Mouse (Mus musculus) lung, adult 18-20 months (tissue): ENCODE results near the gene Vmn2r22.
"Not testable (repeated sequence)": the region's sequence is repeated elsewhere in the genome, so short reads cannot be mapped to it uniquely, and the experiment has no call there.

Source experiments
- DNase-seq, 2 experiments: peaks; one replicate each; pipeline ENCODE4 v3.0.0; 2022; ENCODE audit warnings: mixed read lengths in 2 of 2

The Vmn2r22 gene

DNA sequence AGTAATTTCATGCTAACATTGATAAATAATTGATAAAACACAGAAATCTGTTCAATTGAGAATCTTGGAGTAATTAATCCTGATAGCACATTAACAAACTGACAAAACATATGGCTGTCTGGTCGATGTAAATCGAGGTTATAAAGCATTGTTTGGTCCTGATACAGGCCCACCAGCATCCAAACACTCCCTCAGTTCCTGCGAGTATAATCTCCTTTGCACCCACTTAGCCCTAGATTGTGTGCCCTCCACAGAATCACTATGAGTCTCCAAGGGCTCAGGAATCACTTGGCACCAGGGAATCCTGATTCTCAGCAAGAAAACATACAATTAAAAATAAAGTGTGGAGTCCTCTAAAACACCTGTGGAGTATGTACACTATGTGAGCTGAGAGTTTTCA is at the start of gene Vmn2r22:
Gene Vmn2r22, minus strand, starts transcription at position 101 of the 400 bp plus-strand sequence.
- DNase-seq, result not testable (repeated sequence)

DNA sequence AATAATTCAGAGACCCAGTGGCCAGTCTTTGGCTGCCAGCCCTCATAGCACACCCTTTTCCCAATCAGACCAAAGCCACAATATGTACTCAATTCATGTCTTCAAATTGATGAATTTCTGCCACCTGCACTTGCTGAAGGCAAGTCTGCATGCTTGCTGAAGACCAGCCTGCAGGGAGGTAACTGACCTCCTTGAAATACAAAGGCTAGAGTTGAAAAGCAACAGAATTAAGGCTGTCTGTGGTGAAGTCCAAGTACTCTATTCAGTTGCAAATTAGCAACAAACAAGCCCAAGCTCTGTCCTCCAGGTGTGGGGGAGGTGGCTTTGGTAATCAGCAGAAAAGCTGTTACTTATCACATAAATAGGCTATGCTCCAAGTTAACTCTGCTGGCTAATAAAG is 46.7 kb upstream of the Vmn2r22 start:
- no peak for DNase-seq

DNA sequence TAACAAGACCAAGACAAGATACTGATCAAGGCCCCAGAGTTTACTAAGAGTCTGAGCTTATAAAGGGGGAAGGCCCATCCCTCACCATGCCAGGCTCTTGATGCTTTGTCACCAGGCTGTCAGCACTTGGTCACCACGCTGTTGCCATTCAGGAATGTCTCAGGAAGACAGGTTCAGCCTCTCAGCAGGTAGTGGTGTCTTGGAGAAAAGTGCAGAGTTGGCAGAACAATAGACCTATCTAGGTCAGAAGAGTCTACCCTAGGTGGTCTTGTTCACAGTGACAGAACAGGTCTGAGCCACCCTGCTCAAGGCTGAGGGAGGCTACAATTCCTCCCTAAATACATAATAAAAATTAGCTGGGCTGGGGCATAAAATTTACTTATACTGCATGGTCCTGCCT is 46.1 kb upstream of the Vmn2r22 start:
- DNase-seq, result not testable (repeated sequence)

DNA sequence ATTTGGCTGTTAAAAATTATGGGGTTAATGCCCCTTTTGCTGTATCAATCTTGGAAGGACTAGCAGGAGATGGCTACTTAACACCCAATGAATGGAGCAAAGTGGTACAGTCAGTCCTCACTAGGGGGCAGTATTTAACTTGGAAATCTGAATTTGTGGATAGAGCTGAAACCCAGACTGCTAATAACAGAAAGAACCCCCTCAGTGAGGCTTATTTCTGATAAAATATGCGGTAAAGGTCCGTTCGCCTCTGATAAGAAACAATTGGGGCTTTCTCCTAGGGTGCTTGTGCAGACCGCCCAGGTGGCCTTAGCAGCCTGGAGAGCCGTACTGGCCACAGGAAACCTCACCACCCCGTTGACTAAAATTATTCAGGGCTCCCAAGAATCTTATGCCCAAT is 6.5 kb upstream of the Vmn2r22 start:
- DNase-seq, result no peak

DNA sequence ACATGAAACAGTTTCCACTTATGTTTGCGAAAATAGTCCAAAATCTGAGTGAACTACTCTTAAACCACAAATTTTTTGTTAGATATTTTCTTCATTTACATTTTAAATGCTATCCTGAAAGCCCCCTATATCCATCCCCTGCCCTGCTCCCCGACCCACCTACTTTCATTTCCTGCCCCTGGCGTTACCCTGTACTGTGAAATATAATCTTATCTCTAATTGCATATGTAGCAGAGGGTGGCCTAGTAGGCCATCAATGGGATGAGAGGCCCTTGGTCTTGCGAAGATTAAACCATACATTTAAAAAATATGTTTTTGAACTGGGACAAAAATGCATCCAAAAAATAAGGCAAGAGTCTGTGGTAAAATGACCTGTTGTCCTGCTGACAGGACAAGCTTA is 11.1 kb downstream of the Vmn2r22 start:
- not testable (repeated sequence) for DNase-seq

DNA sequence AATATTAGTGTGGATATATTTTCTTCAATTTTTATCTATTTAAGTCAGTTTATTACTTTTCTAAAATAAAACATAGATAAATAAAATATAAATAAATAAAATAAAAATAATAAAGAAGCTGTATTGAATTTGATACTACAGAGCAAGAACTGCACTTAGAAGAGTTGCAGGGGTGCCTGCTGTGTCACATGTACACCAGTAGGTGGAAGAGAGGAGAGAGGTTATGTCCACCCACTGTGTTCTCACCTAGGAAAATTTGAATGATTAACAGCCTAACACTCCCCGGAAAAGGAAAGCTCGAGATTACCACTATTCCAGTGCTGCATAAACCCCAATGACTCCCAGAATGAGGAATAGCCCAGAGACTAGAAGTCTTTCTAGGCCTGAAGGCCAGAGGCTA is 26.7 kb downstream of the Vmn2r22 start:
- not testable (repeated sequence) for DNase-seq

DNA sequence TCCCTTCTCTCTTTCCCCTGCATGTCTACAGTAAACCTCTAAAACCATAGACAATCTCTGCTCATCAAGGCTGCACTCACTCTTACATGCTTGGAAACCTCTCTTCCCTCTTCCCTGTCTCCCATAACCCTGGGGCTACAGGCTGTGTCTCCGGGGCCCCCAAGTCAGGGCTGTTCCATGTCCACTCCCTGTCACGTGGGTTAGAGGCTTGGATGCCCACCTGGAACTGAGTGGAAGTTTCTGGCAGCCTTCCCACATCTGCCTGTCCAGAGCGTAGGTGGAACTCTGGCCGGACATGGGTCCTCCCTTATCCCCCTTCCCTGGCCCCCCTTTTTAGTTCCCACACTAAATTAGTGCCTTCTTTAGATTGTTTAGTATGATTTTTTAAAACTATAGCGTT is 62.2 kb downstream of the Vmn2r22 start:
- not testable (repeated sequence) for DNase-seq

DNA sequence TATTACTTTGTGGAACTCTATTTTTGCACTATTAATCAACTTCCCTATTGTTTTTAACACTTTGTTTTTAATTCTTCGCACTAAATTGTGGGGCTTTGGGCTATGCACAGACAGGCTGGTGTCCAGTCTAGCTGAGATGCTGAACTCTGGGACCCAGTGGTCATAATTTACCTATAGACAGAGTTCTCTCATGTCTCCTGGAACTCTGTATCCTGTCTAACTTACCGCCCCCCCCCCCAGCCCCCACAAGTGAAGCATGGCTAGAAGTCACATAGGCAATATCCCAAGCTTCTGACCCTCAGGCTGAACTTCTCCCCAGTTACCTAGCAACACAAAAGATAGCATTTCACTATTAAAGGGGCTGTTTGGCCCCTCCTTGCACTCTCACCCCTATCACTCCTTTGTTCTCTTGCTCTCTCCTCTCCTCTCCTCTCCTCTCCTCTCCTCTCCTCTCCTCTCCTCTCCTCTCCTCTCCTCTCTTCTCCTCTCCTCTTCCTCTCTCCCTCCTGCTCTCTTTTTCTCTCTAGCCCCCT is 62.7 kb downstream of the Vmn2r22 start:
- DNase-seq, result not testable (repeated sequence)

DNA sequence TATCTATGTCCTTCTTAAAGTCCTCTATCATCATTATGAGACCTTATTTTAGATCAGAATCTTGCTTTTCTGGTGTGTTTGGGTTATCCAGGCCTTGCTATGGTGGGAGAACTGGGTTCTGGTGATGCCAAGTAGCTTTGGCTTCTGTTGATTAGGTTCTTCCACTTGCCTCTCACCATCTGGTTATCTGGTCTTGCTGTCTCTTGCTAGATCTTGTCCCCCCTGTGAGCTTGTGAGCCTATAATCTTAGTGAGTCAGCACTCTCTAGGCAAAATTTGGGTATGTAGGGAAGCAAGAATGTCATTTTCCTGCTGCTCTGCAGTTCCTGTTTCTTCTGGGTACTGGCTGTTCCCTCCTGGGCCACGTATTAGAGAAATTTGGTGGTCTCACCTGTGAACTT is 66.5 kb downstream of the Vmn2r22 start:
- DNase-seq, result not testable (repeated sequence)

DNA sequence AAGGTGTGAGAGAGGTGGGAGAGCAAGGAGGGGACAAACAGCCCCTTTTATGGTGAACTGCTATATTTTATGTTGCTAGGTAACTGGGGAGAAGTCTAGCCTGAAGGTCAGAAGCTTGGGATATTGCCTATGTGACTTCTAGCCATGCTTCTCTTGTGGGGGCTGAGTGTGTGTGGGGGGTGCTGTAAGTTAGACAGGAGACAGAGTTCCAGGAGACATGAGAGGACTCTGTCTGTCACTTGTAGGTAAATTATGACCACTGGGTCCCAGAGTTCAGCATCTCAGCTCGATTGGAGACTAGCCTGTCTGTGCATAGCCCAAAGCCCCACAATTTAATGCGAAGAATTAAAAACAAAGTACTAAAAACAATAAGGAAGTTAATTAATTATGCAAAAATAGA is 75.8 kb downstream of the Vmn2r22 start:
- not testable (repeated sequence) for DNase-seq
